Mouse (Mus musculus) liver, embryonic 11.5 days (tissue): ENCODE results near the gene Zfp866. TPM values are rescaled to one million over a fixed set of nuclear protein-coding genes. Genes with fewer than 3 reads are reported as not detected.

Experiments used
- ATAC-seq: fragments of 200-750 bp; cut with Nextera tagmentation; replicated peaks from 2 replicates; pipeline ENCODE4 v1.8.0; 2017; ENCODE audit warnings: moderate number of reproducible peaks, mild to moderate bottlenecking, moderate TSS enrichment, moderate library complexity; ENCODE audit not compliant: low FRiP score
- DNase-seq: peaks from one replicate; pipeline ENCODE4 v3.0.0-alpha.2; 2017; ENCODE audit warnings: low spot score
- H3K27ac ChIP-seq: fragments of 300-500 bp; sonication (generic); 2 replicates; pipeline ENCODE4 v1.5.1; 2014; ENCODE audit warnings: mild to moderate bottlenecking, low read depth, low read length, control low read depth
- H3K27me3 ChIP-seq: fragments of 300-500 bp; sonication (generic); replicated peaks from 2 replicates; pipeline ENCODE4 v1.6.1; 2014; ENCODE audit warnings: low read length, mixed read lengths; ENCODE audit not compliant: control insufficient read depth, insufficient read depth
- H3K36me3 ChIP-seq: fragments of 300-500 bp; sonication (generic); 2 replicates; pipeline ENCODE4 v1.6.1; 2014; ENCODE audit warnings: mild to moderate bottlenecking, low read length, moderate library complexity, mixed read lengths; ENCODE audit not compliant: control insufficient read depth, insufficient read depth
- H3K4me1 ChIP-seq: fragments of 300-500 bp; sonication (generic); replicated peaks from 2 replicates; pipeline ENCODE4 v1.6.1; 2014; ENCODE audit warnings: low read length, mixed read lengths; ENCODE audit not compliant: control insufficient read depth, insufficient read depth
- H3K4me2 ChIP-seq: fragments of 300-500 bp; sonication (generic); 2 replicates; pipeline ENCODE4 v1.6.1; 2014; ENCODE audit warnings: mild to moderate bottlenecking, control low read depth, moderate library complexity
- H3K4me3 ChIP-seq: fragments of 300-500 bp; sonication (generic); 2 replicates; pipeline ENCODE4 v1.5.1; 2014; ENCODE audit warnings: low read depth, low read length, control low read depth
- H3K9ac ChIP-seq: fragments of 300-500 bp; sonication (generic); 2 replicates; pipeline ENCODE4 v1.6.1; 2014; ENCODE audit warnings: low read depth, low read length, control low read depth
- H3K9me3 ChIP-seq: fragments of 300-500 bp; sonication (generic); 2 replicates; pipeline ENCODE4 v1.6.1; 2016; ENCODE audit warnings: low read length, inconsistent platforms, mixed read lengths; ENCODE audit not compliant: control insufficient read depth
- WGBS: fragments of 180-500 bp; shearing (Covaris S2); extraction: QIAGEN DNeasy Blood & Tissue Kit; methylation state at CpG from one replicate; pipeline ENCODE4 v1.1.7; 2014; 5-methylcytosine and 5-hydroxymethylcytosine counted together
- polyA plus RNA-seq: library from polyadenylated mRNA; unstranded; fragments of >200 nt; fragmentation: Nextera tagmentation; extraction: Ambion mirVana; gene quantifications from 2 replicates; pipeline ENCODE4 v1.2.1, GENCODE M21; 2014

Zfp866 gene
- 21.3 and 21.7 TPM in 2 replicates for polyA plus RNA-seq

DNA sequence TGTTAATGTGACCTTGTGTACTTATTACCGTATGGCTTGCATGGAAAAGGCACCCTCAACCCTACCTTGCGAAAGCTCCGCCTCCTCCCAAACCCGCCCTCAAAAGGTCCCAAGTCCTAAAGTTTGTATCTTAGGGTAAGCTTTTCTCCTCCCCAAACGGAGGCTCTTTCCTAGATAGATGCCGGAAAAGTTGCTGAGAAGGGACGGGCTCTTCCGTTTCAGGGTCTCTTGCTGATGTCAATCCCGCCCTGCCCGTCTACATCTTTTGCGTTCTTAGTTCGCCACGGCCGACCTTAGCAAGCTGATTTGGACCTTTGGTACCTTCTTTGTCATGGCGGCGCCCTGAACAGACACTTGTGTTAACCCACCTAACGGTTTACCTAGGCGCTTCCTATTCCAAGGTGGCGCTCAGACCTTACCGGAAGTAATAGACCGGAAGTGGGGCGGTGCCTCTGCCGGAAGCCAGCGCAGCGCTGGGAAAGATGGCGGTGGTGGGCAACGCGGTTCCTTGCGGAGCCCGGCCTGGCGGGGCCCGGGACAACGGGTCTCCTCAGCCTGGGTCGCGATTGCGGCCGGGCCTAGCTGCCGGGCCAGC, at the start of gene Zfp866, which contains the start of gene Atp13a1:
Gene Zfp866, minus strand, starts transcription at position 406 of the 595 bp plus-strand sequence.
Gene Atp13a1, plus strand, starts transcription at position 391 of the 595 bp plus-strand sequence.
- 0% methylated on average over 38 of the region's 38 CpGs for WGBS
- ATAC-seq = peak; percentile 93
- peaks cover 22% of the 10 kb centered on the region for H3K4me1 ChIP-seq

DNA sequence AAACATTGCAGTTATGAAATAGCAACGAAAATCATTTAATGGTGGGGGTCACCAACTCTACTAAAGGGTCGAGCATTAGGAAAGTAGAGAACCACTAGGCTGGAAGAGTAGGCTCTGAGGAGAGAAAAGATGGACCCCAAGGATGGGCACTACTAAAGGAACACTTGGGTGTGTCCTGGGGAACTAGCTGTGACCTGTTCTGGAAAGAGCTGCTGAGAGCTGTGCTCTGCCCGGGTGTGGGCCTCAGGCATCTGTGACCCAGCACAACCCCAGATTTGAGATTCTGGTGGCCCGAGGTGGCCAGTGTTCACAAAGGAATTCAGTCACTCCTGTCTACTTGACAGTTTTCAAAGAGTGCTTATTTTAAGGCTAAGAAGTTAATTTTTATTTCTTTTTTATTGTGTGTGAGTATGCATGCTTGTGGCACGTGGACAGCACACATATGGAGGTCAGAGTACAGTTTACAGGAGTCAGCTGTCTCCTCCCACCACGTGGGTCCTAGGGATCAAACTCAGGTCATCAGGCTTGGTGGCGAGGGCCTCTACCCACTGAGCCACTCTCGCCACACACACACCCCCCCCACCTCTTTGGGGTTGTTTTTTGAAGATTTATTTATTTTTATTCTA, 46.2 kb upstream of the Zfp866 start:
- no peaks in the 10 kb centered on the region for H3K9me3 ChIP-seq
- no peak overlapping the region for H3K9ac ChIP-seq
- 71% methylated on average over 8 of the region's 8 CpGs for WGBS
- DNase-seq = no peak
- H3K27me3 ChIP-seq = no peaks in the 10 kb centered on the region
- H3K27ac ChIP-seq = no peak overlapping the region
- ATAC-seq = no peak
- no peak overlapping the region for H3K4me2 ChIP-seq
- H3K4me1 ChIP-seq = peaks cover 6% of the 10 kb centered on the region
- no peaks in the 10 kb centered on the region for H3K36me3 ChIP-seq
- no peak overlapping the region for H3K4me3 ChIP-seq

More for the DNA sequence above, at the start of gene Zfp866, which contains the start of gene Atp13a1:
- Histone ChIP-seq H3K27ac (peak within 1 kb of the TSS; percentile 91), H3K4me3 (peak within 1 kb of the TSS; percentile 74), H3K9me3 (no peaks in the 10 kb centered on the region), H3K9ac (peak within 1 kb of the TSS; percentile 85), H3K36me3 (peaks cover 19% of the 10 kb centered on the region), H3K27me3 (no peaks in the 10 kb centered on the region), H3K4me2 (peak within 1 kb of the TSS; percentile 85)
- DNase-seq = peak; percentile 89

DNA sequence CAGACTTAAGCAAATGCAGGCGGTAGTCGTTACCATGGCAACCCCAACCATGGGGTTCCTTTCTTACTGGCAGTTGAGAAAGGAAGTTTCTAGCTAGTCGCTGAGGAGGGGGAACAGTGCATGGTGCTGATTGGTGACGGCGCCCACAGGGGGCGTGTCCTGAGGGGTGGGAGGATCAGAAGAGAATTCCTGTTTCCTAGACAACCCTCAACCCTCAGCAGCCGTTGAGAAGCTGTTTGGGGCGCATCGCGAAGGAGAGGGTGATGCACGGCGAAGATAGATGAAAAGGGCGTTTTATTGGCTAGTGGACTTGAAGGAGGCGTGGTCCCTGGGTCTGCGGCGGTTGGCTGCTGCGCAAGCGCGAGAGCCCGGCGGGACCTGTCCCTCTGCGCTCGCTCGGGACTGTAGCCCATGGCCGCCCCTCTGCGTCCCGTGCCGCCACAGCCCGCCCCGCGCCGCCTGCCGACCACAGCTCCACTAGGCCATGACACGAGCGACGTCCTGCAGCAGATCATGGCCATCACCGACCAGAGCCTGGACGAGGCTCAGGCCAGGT, 41.4 kb upstream of the Zfp866 start, which contains the start of gene Pbx4:
Gene Pbx4, plus strand, starts transcription at position 194 of the 556 bp plus-strand sequence.
- Histone ChIP-seq H3K9ac (peak within 1 kb of the TSS; percentile 73), H3K4me1 (peaks cover 11% of the 10 kb centered on the region), H3K27ac (no peak within 1 kb of the TSS), H3K4me3 (peak within 1 kb of the TSS; percentile 69), H3K36me3 (no peaks in the 10 kb centered on the region), H3K4me2 (peak within 1 kb of the TSS; percentile 95), H3K27me3 (no peaks in the 10 kb centered on the region), H3K9me3 (no peaks in the 10 kb centered on the region)
- WGBS = under 1% methylated on average over 38 of the region's 38 CpGs
- ATAC-seq (peak; percentile 92), DNase-seq (peak; percentile 88)

DNA sequence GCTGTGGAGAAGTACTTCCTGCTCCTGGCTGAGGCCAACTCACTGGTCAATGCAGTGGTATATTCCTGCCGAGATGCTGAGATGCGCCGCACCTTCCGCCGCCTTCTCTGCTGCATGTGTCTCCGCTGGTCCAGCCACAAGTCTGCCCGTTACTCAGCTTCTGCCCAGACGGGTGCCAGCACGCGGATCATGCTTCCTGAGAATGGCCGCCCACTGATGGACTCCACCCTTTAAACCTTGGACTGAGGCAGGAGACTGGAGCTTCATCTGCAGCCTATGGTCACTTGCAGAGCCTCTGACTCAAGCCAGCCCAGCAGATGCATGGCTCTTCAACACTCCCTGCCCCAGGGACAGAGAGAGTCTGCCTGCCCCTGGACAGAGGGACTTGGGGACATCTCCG, 35.4 kb upstream of the Zfp866 start:
- Histone ChIP-seq H3K4me3 (no peak overlapping the region), H3K36me3 (no peaks in the 10 kb centered on the region), H3K4me1 (0 out of 2 replicates have a peak, but pooled peaks cover 4% of the 10 kb centered on the region), H3K9me3 (no peaks in the 10 kb centered on the region), H3K4me2 (no peak overlapping the region), H3K9ac (no peak overlapping the region), H3K27ac (no peak overlapping the region), H3K27me3 (no peaks in the 10 kb centered on the region)
- 88% methylated on average over 12 of the region's 12 CpGs for WGBS
- DNase-seq (no peak), ATAC-seq (no peak)

DNA sequence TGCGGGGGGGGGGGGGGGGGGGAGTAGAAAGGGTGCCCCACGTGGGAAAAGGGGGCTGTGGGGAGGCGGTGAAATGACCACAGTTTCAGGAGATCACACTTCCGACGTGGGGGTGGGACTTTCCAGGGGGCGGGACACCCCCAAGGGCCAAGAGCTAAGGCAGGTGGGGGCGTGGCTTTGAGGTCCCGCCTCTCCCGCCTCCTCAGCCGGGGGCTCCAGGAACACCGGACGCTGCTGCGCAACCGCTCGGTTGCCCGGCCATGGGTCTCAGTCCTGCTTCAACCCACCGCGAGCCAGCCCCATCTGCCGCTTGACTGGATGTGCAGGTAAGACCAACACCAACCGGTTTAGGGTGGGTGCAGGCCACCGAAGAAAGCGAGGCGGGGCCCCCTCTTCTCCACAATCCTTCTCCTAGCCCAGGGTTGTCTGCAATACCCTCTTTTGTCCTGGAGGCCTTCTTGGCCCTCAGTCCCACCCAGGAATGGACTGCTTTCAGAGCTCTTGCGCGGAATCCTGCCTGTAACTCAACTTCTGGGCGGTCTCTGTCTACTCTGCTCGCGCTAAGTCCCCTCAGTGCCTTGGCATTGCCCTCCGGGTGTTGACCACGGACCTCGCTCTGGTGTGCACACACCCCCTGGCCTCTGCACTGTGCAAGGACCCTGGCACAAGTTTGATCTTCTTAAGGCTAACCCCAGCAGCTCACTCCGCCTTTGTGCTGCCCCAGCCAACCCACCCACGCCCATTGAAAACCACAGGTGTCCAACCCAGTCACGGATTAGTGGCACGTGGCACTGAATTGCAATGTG, 31.6 kb upstream of the Zfp866 start, which contains the start of gene Lpar2:
Gene Lpar2, plus strand, starts transcription at position 44 of the 806 bp plus-strand sequence.
- peak; percentile 75 for ATAC-seq
- 4% methylated on average over 34 of the region's 35 CpGs for WGBS
- Histone ChIP-seq H3K4me3 (peak within 1 kb of the TSS; percentile 59), H3K9me3 (no peaks in the 10 kb centered on the region), H3K27ac (peak within 1 kb of the TSS; percentile 22; the same call in 1 of the 2 replicates), H3K27me3 (no peaks in the 10 kb centered on the region), H3K4me2 (peak within 1 kb of the TSS; percentile 82), H3K4me1 (0 out of 2 replicates have a peak, but pooled peaks cover 4% of the 10 kb centered on the region), H3K9ac (peak within 1 kb of the TSS; percentile 65), H3K36me3 (peaks cover 5% of the 10 kb centered on the region; the same call in 1 of the 2 replicates)
- DNase-seq = peak; percentile 79

DNA sequence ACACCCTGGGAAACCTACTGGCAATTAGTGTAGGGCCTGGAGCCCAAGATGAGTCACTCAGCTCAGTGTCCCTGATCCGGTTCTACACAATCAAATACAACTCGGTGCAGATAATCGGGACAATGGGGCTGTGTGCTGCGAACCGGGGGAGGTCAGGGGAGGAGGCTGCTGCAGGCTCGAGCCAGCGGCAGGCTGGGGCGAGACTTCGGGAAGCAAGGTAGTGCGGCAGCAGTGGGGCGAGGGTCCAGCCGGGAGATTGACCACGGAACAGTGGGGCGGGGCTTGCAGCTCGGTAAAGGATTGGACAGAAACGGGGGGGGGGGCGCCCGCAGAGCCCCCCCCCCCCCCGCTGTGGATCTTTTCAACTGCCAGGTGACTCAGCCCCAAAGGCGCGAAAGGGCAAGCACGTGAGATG, 31.0 kb upstream of the Zfp866 start:
- WGBS = under 1% methylated on average over 13 of the region's 22 CpGs
- Histone ChIP-seq H3K9me3 (no peaks in the 10 kb centered on the region), H3K4me2 (peak overlapping the region; percentile 82), H3K27me3 (no peaks in the 10 kb centered on the region), H3K4me1 (0 out of 2 replicates have a peak, but pooled peaks cover 4% of the 10 kb centered on the region), H3K9ac (peak overlapping the region; percentile 65), H3K36me3 (peaks cover 6% of the 10 kb centered on the region; the same call in 1 of the 2 replicates), H3K4me3 (peak overlapping the region; percentile 59), H3K27ac (no peak overlapping the region; the same call in 1 of the 2 replicates)
- DNase-seq (peak; percentile 65), ATAC-seq (peak; percentile 37)

DNA sequence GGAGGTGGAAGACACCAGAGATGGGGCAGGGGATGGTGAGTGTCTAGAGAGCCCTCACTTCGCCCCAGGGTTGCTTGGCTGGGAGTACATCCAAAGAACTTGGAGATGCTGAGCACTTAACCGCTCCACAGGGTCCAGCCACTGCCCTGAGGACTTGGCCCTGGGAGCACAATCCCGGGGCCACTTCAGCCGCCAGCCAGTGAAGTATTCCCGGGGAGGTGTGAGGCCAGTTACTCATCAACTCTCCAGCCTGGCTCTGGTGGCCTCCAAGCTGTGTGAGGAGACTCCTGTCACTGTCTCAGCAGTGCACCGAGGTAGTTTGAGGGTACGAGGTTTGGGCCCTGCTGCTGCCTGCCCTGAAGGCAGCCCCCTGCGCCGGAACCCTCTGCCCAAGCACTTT, 29.5 kb upstream of the Zfp866 start:
- DNase-seq = no peak
- no peak for ATAC-seq
- Histone ChIP-seq H3K27ac (no peak overlapping the region; the same call in 1 of the 2 replicates), H3K4me2 (no peak overlapping the region), H3K27me3 (no peaks in the 10 kb centered on the region), H3K4me3 (no peak overlapping the region), H3K36me3 (peaks cover 9% of the 10 kb centered on the region; the same call in 1 of the 2 replicates), H3K4me1 (0 out of 2 replicates have a peak, but pooled peaks cover 4% of the 10 kb centered on the region), H3K9ac (no peak overlapping the region), H3K9me3 (no peaks in the 10 kb centered on the region)
- 79% methylated on average over 9 of the region's 9 CpGs for WGBS

DNA sequence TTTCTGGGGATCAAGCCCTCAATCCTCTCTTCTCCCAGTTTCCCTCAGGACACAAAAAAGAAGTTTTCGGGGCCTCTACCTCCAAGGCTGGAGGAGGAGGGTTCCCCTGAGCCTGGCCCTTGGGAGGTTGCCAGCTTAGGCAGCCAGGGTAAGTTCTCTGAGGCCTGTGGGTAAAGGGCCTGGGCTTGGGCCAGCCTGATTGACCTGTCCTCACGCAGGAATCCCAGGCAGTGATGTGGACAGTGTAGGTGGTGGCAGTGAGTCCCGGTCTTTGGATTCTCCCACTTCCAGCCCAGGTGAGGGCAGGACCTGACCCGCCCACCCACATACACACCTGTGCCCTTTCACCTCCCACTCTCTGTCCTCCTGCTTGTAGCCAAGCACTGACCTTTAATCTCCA, 24.4 kb upstream of the Zfp866 start:
- no peak for DNase-seq
- H3K4me2 ChIP-seq = no peak overlapping the region
- peaks cover 23% of the 10 kb centered on the region for H3K36me3 ChIP-seq

More for the DNA sequence above, 24.4 kb upstream of the Zfp866 start:
- Histone ChIP-seq H3K27me3 (no peaks in the 10 kb centered on the region), H3K27ac (no peak overlapping the region), H3K4me3 (no peak overlapping the region), H3K4me1 (no peaks in the 10 kb centered on the region), H3K9ac (no peak overlapping the region), H3K9me3 (no peaks in the 10 kb centered on the region)
- 88% methylated on average over 4 of the region's 4 CpGs for WGBS
- ATAC-seq = no peak
